Mouse (Mus musculus) liver, postnatal 0 days (tissue): ENCODE data around the gene Crybg3. TPM values are rescaled to one million over a fixed set of nuclear protein-coding genes. Genes with fewer than 3 reads are reported as not detected.

ENCODE experiments used
- ATAC-seq: fragments of 200-750 bp; cut with Nextera tagmentation; 2 replicates; pipeline ENCODE4 v1.8.0; 2017; ENCODE audit warnings: mild to moderate bottlenecking, moderate library complexity
- DNase-seq: peaks from one replicate; pipeline ENCODE4 v3.0.0-alpha.2; 2016
- H3K27ac ChIP-seq: fragments of 300-500 bp; sonication (generic); 2 replicates; pipeline ENCODE4 v1.5.1; 2014; ENCODE audit warnings: antibody characterized with exemption, moderate library complexity, mild to moderate bottlenecking, low read depth
- H3K27me3 ChIP-seq: fragments of 300-500 bp; sonication (generic); 2 replicates; pipeline ENCODE4 v1.6.1; 2014; ENCODE audit warnings: low read length, control low read depth, mixed read lengths; ENCODE audit not compliant: insufficient read depth
- H3K36me3 ChIP-seq: fragments of 300-500 bp; sonication (generic); replicated peaks from 2 replicates; pipeline ENCODE4 v1.6.1; 2014; ENCODE audit warnings: mild to moderate bottlenecking, control low read depth, low read length, moderate library complexity, mixed read lengths; ENCODE audit not compliant: insufficient read depth
- H3K4me1 ChIP-seq: fragments of 300-500 bp; sonication (generic); 2 replicates; pipeline ENCODE4 v1.6.1; 2014; ENCODE audit warnings: antibody characterized with exemption, mild to moderate bottlenecking, control low read depth; ENCODE audit not compliant: insufficient read depth
- H3K4me2 ChIP-seq: fragments of 300-500 bp; sonication (generic); 2 replicates; pipeline ENCODE4 v1.6.1; 2014; ENCODE audit warnings: low read depth, mild to moderate bottlenecking, low read length, moderate library complexity, mixed read lengths
- H3K4me3 ChIP-seq: fragments of 300-500 bp; sonication (generic); 2 replicates; pipeline ENCODE4 v1.5.1; 2014; ENCODE audit warnings: low read depth, low read length
- H3K9ac ChIP-seq: fragments of 300-500 bp; sonication (generic); replicated peaks from 2 replicates; pipeline ENCODE4 v1.6.1; 2014; ENCODE audit warnings: mild to moderate bottlenecking, moderate library complexity
- H3K9me3 ChIP-seq: fragments of 300-500 bp; sonication (generic); 2 replicates; pipeline ENCODE4 v1.6.1; 2016; ENCODE audit warnings: mild to moderate bottlenecking, control low read depth, low read length, mixed read lengths
- CTCF ChIP-seq: sonication (generic); IDR thresholded peaks from 2 replicates; pipeline ENCODE4 v1.5.1; 2016; ENCODE audit warnings: antibody characterized with exemption, low read depth
- EP300 ChIP-seq: IDR thresholded peaks from 2 replicates; pipeline ENCODE4 v1.6.1; 2016; ENCODE audit warnings: antibody characterized with exemption, low read depth, mild to moderate bottlenecking
- whole genome bisulfite sequencing: fragments of 180-500 bp; shearing (Covaris S2); extraction: QIAGEN DNeasy Blood & Tissue Kit; methylation state at CpG from one replicate; pipeline ENCODE4 v1.1.7; 2014; ENCODE audit not compliant: insufficient replicate concordance; 5-methylcytosine and 5-hydroxymethylcytosine counted together
- polyA plus RNA-seq: library from polyadenylated mRNA; unstranded; fragments of >200 nt; fragmentation: Nextera tagmentation; extraction: Ambion mirVana; gene quantifications from 2 replicates; pipeline ENCODE4 v1.2.1, GENCODE M21; 2015

Crybg3 gene
- polyA plus RNA-seq, 1 experiment from 2014 or later = 1.0 TPM

DNA sequence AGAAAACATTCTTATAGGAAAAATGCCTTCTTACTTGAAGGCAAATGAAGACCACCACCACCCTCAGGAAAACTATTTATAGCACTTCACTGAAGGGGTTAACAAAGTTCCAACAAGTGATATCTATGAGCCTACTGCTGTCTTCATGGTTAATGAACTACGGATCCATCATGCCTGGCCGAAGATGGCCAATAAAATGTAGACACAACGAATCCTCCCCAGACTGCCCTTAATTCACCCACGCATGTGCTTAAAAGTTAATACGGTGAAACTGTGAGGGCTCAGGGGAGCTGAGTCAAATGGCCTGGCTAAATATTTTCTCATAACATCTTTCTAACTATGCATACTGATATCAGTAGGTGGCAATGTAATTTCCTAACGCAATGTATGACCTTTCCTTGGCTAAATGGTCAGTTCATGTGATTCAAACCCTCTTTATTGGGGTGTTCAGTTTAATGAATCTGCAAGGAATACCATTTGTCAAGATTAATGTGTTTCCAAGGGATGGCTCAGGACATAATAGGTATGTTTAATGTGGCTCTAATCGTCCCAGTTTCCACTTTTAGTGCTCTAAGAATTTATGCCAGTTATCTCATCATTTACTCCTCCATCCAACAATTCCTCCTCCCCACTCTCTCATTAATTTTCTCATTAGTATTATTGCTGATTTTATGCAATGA, 155.8 kb downstream of the Crybg3 start:
- ATAC-seq (no peak), DNase-seq (no peak)
- Histone ChIP-seq H3K9me3 (no peaks in the 10 kb centered on the region), H3K36me3 (no peaks in the 10 kb centered on the region), H3K9ac (no peak overlapping the region), H3K27me3 (no peaks in the 10 kb centered on the region), H3K4me3 (no peak overlapping the region), H3K4me2 (no peak overlapping the region), H3K4me1 (no peaks in the 10 kb centered on the region), H3K27ac (no peak overlapping the region)
- TF ChIP-seq EP300 = no peak
- no peak for TF ChIP-seq CTCF
- WGBS = 77% methylated on average over 7 of the region's 7 CpGs

Other genes starting within 250 kb of the Crybg3 start
- gene Olfr209, start 237.0 kb downstream of the Crybg3 start, polyA plus RNA-seq = not detected in 2 replicates
- gene Gabrr3, start 193.6 kb downstream of the Crybg3 start, polyA plus RNA-seq = not detected in 2 replicates
- gene Riox2, start 129.2 kb downstream of the Crybg3 start, polyA plus RNA-seq = 9.5 and 10.4 TPM in 2 replicates
- gene Arl6, start 38.4 kb upstream of the Crybg3 start, polyA plus RNA-seq = 3.3 and 3.4 TPM in 2 replicates